Mouse (Mus musculus): ENCODE measurements around the gene Ubr4.

Gene Ubr4

GRCm38 (mm10) chr4:139351931-139352711 is at the start of gene Ubr4, which contains the start of the genes Mrto4 and Emc1:
Ubr4 (plus strand) TSS chr4:139352609.
Mrto4 (minus strand) TSS chr4:139352576.
Emc1 (plus strand) TSS chr4:139352587.
- peak; percentile 74 to 80 for DNase-seq (ENCODE audit: low spot score in 2 of 2)

DNA sequence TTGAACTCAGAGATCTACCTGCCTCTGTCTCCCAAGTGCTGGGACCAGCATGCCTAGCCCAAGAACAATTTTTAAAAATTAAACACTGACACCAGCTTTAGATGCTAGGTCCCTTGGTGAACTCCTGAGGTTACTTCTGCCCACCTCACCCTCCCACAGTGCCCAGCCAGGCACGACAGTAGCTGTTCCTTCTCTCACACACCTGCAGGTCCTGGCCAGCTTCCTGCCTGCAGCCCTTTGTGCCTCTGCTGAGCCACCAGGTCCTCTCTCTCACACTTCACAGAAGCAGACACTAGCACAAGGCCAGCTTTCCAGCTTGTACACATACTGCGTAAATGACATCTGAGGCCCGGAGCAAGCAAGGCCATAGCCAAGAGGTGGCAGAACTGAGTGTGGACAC is 46.9 kb upstream of the Ubr4 start:
- no peak for DNase-seq (ENCODE audit: low spot score in 2 of 2)

GRCm38 (mm10) chr4:139307916-139308315 is 44.5 kb upstream of the Ubr4 start:
- no peak for DNase-seq (ENCODE audit: low spot score in 2 of 2)

DNA sequence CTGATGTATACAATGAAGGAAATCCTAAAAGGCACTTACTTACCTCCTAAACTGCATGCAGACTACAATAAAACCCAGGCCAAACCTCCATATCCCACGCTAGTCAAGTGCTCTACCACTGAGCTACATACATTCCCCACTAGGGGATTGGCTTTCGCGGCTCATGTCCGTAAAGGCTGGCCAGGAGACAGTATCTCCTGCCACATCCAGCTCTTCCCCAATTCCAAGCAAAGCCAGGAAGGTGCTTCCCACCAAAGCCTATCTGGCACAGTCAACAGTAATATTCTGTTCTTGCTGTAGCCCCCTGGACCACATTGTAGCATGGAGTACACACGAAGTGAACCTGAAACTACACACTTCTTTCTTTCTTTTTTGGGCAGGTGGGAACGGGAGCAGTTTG is 42.8 kb upstream of the Ubr4 start:
- DNase-seq (ENCODE audit: low spot score in 2 of 2) = no peak

DNA sequence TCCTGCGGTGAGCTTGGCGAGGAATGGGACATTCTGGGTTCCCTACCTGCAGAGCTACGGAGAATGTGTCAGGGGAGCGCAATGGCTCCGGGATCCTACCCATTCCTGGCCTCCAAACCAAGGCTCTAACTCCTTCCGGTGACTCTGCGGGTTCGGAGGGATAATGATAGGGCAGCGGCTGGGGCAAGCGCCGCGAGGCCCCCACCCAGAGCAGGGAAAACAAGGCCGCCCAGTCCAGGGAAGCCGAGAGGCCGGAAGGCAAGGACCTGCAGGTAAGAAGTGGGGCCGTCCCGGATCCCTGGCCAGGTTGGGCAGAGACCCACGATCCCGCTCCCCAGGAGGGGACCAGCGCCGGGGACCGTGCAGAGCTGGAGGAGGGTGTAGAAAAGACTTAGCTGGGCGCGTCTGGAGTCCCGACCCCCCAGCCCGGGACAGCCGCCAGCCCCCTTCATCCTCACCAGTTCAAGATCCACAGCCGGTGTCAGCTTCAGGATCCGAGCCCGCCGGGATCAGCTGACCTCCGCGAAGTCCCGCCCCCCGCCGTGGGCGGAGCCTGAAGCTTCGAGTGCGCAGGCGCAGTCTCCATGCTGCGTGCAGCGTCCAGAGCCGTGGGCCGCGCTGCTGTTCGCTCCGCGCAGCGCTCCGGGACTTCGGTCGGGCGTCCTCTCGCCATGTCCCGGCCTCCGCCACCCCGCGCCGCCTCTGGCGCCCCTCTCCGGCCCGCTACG is 42.1 kb upstream of the Ubr4 start, which contains the start of the genes Pqlc2 and Akr7a5:
Pqlc2 (minus strand) TSS at position 538 of the 728 bp plus-strand sequence.
Akr7a5 (plus strand) TSS at position 574 of the 728 bp plus-strand sequence.
- DNase-seq (ENCODE audit: low spot score in 2 of 2) = peak; percentile 98 to 99

GRCm38 (mm10) chr4:139310899-139311701 is 41.3 kb upstream of the Ubr4 start:
- DNase-seq (ENCODE audit: low spot score in 2 of 2) = no peak

- no peak for DNase-seq (ENCODE audit: low spot score in 2 of 2)
These were observed 40.7 kb upstream of the Ubr4 start for GRCm38 (mm10) chr4:139311707-139312106.

GRCm38 (mm10) chr4:139312632-139313031 is 39.8 kb upstream of the Ubr4 start:
- DNase-seq (ENCODE audit: low spot score in 2 of 2) = no peak

GRCm38 (mm10) chr4:139318449-139318848 is 34.0 kb upstream of the Ubr4 start:
- no peak for DNase-seq (ENCODE audit: low spot score in 2 of 2)

GRCm38 (mm10) chr4:139319740-139320139 is 32.7 kb upstream of the Ubr4 start:
- DNase-seq (ENCODE audit: low spot score in 2 of 2) = no peak

DNA sequence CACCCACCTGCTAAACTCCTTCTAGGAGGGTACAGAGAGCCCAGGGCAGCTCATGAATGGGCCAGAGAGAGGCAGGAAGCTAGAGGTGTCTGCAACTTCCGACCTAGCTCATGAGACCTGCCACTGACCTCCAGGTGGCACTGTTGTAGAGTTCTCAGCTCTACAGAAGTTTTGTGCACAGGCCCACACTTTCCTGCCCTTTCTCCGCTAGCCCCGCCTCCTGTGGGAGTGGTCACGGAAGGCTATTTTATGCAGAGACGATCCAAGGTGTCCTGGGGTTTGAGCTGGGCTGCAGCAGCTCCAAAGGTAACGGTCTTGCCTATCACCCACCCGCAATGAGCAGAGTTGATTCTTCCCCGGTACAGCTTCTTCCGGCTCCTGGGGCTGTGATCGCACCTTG is 21.8 kb upstream of the Ubr4 start:
- peak in 1 of 2 experiments; percentile 13 for DNase-seq (ENCODE audit: low spot score in 2 of 2)

DNA sequence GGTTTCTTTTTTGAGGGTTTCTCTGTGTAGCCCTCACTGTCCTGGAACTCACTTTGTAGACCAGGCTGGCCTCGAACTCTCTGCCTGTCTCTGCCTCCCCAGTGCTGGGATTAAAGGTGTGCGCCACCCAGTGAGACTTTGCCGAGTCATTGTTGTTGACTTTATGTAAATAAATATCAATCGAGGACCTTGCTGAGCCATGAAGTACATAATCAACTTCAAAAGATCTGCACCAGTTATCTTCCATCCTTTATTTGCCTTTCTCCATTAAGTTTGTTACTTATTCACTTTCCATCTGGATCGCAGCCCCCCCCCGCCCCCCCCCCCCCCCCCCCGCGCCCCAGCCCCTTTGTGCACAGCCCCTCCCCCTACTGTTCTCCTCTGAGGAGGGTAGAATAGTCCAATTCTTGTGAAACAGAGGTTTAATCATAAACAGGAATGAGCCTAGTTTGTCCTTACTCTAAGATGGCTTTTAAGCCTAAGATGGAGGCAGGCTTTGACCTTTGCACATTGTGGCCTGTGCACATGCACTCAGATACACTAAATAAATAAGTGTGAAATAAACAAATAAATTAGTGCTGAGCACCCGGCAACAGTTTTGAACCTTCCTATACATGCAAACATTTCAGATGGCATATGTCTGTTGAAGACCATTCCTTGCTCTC is 17.6 kb upstream of the Ubr4 start:
- DNase-seq (ENCODE audit: low spot score in 2 of 2) = no peak

DNA sequence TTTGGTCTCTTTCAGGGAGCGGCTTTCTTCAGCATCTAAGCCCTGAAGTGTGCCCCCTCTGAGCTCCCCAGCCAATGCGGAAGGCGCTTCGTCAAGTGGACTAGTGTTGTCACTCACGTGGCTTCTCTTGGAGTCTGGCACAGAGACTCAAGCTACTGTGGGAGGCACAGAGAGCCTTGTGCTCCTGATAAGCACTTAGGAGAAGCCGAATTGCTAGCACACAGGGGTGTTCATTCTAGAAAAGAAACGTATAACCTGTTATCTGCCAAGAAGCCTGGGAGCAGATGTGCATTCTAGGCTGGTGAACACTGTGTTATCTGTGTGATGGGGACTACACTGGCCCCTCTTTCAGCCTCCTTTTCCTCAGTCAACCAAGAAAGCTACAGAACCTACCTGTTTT is 16.9 kb upstream of the Ubr4 start:
- DNase-seq (ENCODE audit: low spot score in 2 of 2) = no peak

DNA sequence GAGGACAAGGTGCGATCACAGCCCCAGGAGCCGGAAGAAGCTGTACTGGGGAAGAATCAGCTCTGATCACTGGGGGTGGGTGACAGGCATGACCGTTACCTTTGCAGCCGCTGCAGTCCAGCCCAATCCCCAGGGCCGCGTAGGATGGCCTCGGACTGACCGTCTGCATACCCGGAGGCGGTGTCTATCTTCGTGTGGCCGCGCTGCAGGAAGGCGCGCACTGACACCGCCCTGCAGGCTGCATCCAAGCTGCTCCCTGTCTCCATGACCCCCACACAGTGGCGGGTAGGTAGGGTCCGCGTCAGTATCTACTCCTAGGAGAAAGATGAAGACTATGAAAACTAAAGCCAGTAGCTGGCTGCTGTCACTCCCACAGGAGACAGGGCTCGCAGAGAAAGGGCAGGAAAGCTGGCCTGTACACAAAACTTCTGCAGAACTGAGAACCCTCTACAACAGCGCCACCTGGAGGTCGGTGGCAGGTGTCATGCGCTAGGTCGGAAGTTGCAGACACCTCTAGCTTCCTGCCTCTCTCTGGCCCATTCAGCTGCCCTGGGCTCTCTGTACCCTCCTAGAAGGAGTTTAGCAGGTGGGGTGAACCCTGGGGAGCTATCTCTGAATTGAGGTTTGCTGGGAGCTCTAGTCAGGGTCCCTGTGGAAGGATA is 15.5 kb upstream of the Ubr4 start:
- DNase-seq (ENCODE audit: low spot score in 2 of 2) = peak; percentile 32 to 37

- DNase-seq (ENCODE audit: low spot score in 2 of 2) = no peak
These were observed 14.3 kb upstream of the Ubr4 start for GRCm38 (mm10) chr4:139338145-139338544.

- no peak for DNase-seq (ENCODE audit: low spot score in 2 of 2)
These were observed 11.6 kb upstream of the Ubr4 start for GRCm38 (mm10) chr4:139340835-139341234.

- no peak for DNase-seq (ENCODE audit: low spot score in 2 of 2)
These were observed 10.7 kb upstream of the Ubr4 start for GRCm38 (mm10) chr4:139341556-139342233.

- no peak for DNase-seq (ENCODE audit: low spot score in 2 of 2)
These were observed 8.7 kb upstream of the Ubr4 start for GRCm38 (mm10) chr4:139343718-139344117.

DNA sequence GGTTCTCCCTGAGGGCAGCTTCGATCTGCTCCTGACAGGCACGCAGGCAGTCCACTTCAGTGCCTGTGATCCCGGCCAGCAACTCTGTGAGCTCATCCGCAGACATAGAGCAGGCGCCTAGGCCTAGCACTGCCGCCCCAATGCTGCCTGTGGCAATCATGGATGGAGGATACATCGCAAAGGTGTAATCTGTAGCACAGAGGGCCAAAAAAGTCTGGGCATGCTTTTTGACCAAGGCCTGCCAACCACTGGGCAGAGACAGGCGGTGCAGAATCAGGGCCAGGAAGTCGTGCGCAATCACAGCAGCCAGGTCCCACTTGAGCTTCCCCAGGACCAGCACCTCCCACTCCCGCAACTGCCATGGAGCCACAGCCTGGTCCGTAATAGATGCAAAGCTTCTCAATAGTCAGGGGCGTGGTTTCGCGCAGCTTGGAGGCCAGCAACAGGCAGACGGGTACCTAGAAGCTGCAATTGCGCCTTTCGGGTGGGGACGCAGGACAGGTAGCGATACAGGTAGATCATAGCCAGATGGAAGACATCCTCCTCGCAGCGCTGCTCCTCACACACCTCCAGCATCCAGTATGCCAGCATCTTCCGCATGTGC is 6.9 kb upstream of the Ubr4 start:
- no peak for DNase-seq (ENCODE audit: low spot score in 2 of 2)

GRCm38 (mm10) chr4:139352832-139353231 is 423 bp downstream of the Ubr4 start:
- DNase-seq (ENCODE audit: low spot score in 2 of 2) = no peak
